Mouse (Mus musculus) thymus, postnatal 4 days (tissue): ENCODE results near the gene Surf2.
"Not testable (repeated sequence)": the region's sequence is repeated elsewhere in the genome, so short reads cannot be mapped to it uniquely, and the experiment has no call there.

Experiments
- DNase-seq: peaks from one replicate; pipeline ENCODE4 v3.0.0; 2021

Surf2 gene

GRCm38 (mm10) chr2:26915927-26916728, at the start of gene Surf2, which contains the start of gene Surf1:
Gene Surf2 (plus strand): TSS chr2:26916367.
Gene Surf1 (minus strand): TSS chr2:26916530.
- DNase-seq = peak; percentile 80

GRCm38 (mm10) chr2:26870666-26871065, 45.5 kb upstream of the Surf2 start:
- DNase-seq = no peak

- DNase-seq = no peak
Observed at GRCm38 (mm10) chr2:26878571-26878970, 37.6 kb upstream of the Surf2 start.

GRCm38 (mm10) chr2:26885541-26885940, 30.6 kb upstream of the Surf2 start:
- not testable (repeated sequence) for DNase-seq

GRCm38 (mm10) chr2:26886170-26886569, 30.0 kb upstream of the Surf2 start:
- DNase-seq = not testable (repeated sequence)

GRCm38 (mm10) chr2:26895898-26896297, 20.3 kb upstream of the Surf2 start:
- no peak for DNase-seq

- no peak for DNase-seq
Observed at GRCm38 (mm10) chr2:26900731-26901130, 15.4 kb upstream of the Surf2 start.

GRCm38 (mm10) chr2:26901834-26902400, 14.2 kb upstream of the Surf2 start:
- peak; percentile 24 for DNase-seq

GRCm38 (mm10) chr2:26902467-26903220, 13.5 kb upstream of the Surf2 start, which contains the start of gene Surf6:
Gene Surf6 (minus strand): TSS chr2:26902879.
- peak; percentile 93 for DNase-seq

- DNase-seq = peak; percentile 15
Observed at GRCm38 (mm10) chr2:26903311-26903710, 12.9 kb upstream of the Surf2 start.

- DNase-seq = peak; percentile 3
Observed at GRCm38 (mm10) chr2:26905936-26906335, 10.2 kb upstream of the Surf2 start.

GRCm38 (mm10) chr2:26906431-26906830, 9.7 kb upstream of the Surf2 start:
- peak; percentile 4 for DNase-seq

- DNase-seq = peak; percentile 69
Observed at GRCm38 (mm10) chr2:26907109-26907508, 9.1 kb upstream of the Surf2 start.

- DNase-seq = peak; percentile 68
Observed at GRCm38 (mm10) chr2:26908710-26909386, 7.3 kb upstream of the Surf2 start.

GRCm38 (mm10) chr2:26909387-26909784, 6.8 kb upstream of the Surf2 start:
- DNase-seq = no peak

GRCm38 (mm10) chr2:26910124-26910993, 5.8 kb upstream of the Surf2 start, which contains the start of the genes Med22 and Rpl7a:
Gene Med22 (minus strand): TSS chr2:26910677.
Gene Rpl7a (plus strand): TSS chr2:26910764.
- DNase-seq = peak; percentile 100

- DNase-seq = peak; percentile 81
Observed at GRCm38 (mm10) chr2:26910994-26911765, 5.0 kb upstream of the Surf2 start.

GRCm38 (mm10) chr2:26912253-26912770, 3.9 kb upstream of the Surf2 start:
- DNase-seq = no peak

- no peak for DNase-seq
Observed at GRCm38 (mm10) chr2:26913416-26914147, 2.6 kb upstream of the Surf2 start.
